Mouse (Mus musculus) megakaryocyte, adult 5-6 weeks (primary cell): ENCODE data around the gene Neto2. TPM values are rescaled to one million over a fixed set of nuclear protein-coding genes. Genes with fewer than 3 reads are reported as not detected.

Source experiments
- ATAC-seq: 2 replicates; pipeline ENCODE4 v1.8.0; 2016; ENCODE audit warnings: mild to moderate bottlenecking, inconsistent platforms; ENCODE audit not compliant: poor library complexity, severe bottlenecking
- total RNA-seq, 2 experiments: library from RNA; stranded (forward) in 1 of 2; stranded (reverse) in 1 of 2; fragments of 153-499, 151-499 nt in 1 of 2; fragments of 221-1000, 200-1000 nt in 1 of 2; gene quantifications; 2 replicates each; pipeline versions ENCODE4 v1.2.3 to v1.2.4; 2015 to 2017

Gene Neto2
- total RNA-seq, 2 experiments from 2014 or later: 2.2 to 4.0 TPM

- ATAC-seq: peak; percentile 79
Observed at GRCm38 (mm10) chr8:85603203-85603895, 97.4 kb downstream of the Neto2 start.

- ATAC-seq: no peak
Observed at GRCm38 (mm10) chr8:85602737-85603136, 98.0 kb downstream of the Neto2 start.

- ATAC-seq: no peak
Observed at GRCm38 (mm10) chr8:85601741-85602140, 99.0 kb downstream of the Neto2 start.

- no peak for ATAC-seq
Observed at GRCm38 (mm10) chr8:85597413-85598191, 103.1 kb downstream of the Neto2 start.

GRCm38 (mm10) chr8:85595391-85595790 is 105.3 kb downstream of the Neto2 start:
- no peak for ATAC-seq

GRCm38 (mm10) chr8:85594983-85595382 is 105.7 kb downstream of the Neto2 start:
- ATAC-seq: no peak

GRCm38 (mm10) chr8:85593324-85593723 is 107.4 kb downstream of the Neto2 start:
- ATAC-seq: no peak

- no peak for ATAC-seq
Observed at GRCm38 (mm10) chr8:85591532-85591931, 109.2 kb downstream of the Neto2 start.

GRCm38 (mm10) chr8:85590258-85590657 is 110.5 kb downstream of the Neto2 start:
- ATAC-seq: no peak

- no peak for ATAC-seq
Observed at GRCm38 (mm10) chr8:85588596-85588995, 112.1 kb downstream of the Neto2 start.

Other genes with a start within 250 kb of the Neto2 start
- gene Gpt2, start 208.3 kb downstream of the Neto2 start, total RNA-seq (2015): 0.59 and 1.7 TPM in 2 replicates
- 1.7 and 1.8 TPM in 2 replicates for gene Gpt2, start 208.3 kb downstream of the Neto2 start, total RNA-seq (2017)
- gene Dnaja2, start 145.6 kb downstream of the Neto2 start, total RNA-seq (2015): 81.2 and 81.9 TPM in 2 replicates
- 74.4 and 88.6 TPM in 2 replicates for gene Dnaja2, start 145.6 kb downstream of the Neto2 start, total RNA-seq (2017)
- gene Itfg1, start 140.0 kb upstream of the Neto2 start, total RNA-seq (2015): 43.0 and 50.6 TPM in 2 replicates
- gene Itfg1, start 140.0 kb upstream of the Neto2 start, total RNA-seq (2017): 32.5 and 36.2 TPM in 2 replicates
- gene Phkb, start 140.0 kb upstream of the Neto2 start, total RNA-seq (2015): 26.1 and 38.3 TPM in 2 replicates
- 13.5 and 19.1 TPM in 2 replicates for gene Phkb, start 140.0 kb upstream of the Neto2 start, total RNA-seq (2017)